Mouse (Mus musculus) retina, embryonic 14.5 days (tissue): ENCODE results near the gene Cyp39a1.

Experiments used
- DNase-seq: peaks from one replicate; pipeline ENCODE4 v3.0.0-alpha.2; 2015; ENCODE audit warnings: low spot score

Gene Cyp39a1

GRCm38 (mm10) chr17:43667290-43667843 is at the start of gene Cyp39a1:
TSS of gene Cyp39a1 (plus strand) at chr17:43667425.
- no peak for DNase-seq

GRCm38 (mm10) chr17:43619156-43619555 is 48.1 kb upstream of the Cyp39a1 start:
- no peak for DNase-seq

- no peak for DNase-seq
Measured at GRCm38 (mm10) chr17:43622076-43622475, 45.1 kb upstream of the Cyp39a1 start.

- DNase-seq: no peak
Measured at GRCm38 (mm10) chr17:43628246-43628645, 39.0 kb upstream of the Cyp39a1 start.

GRCm38 (mm10) chr17:43629026-43629495 is 38.2 kb upstream of the Cyp39a1 start:
- no peak for DNase-seq

GRCm38 (mm10) chr17:43629496-43630426 is 37.5 kb upstream of the Cyp39a1 start, which contains the start of gene Tdrd6:
TSS of gene Tdrd6 (minus strand) at chr17:43630299.
- peak; percentile 43 for DNase-seq

- DNase-seq: no peak
Measured at GRCm38 (mm10) chr17:43630427-43630760, 36.8 kb upstream of the Cyp39a1 start.

- DNase-seq: no peak
Measured at GRCm38 (mm10) chr17:43637146-43637545, 30.1 kb upstream of the Cyp39a1 start.

- no peak for DNase-seq
Measured at GRCm38 (mm10) chr17:43640825-43641224, 26.4 kb upstream of the Cyp39a1 start.

- DNase-seq: no peak
Measured at GRCm38 (mm10) chr17:43643191-43643590, 24.0 kb upstream of the Cyp39a1 start.

- DNase-seq: no peak
Measured at GRCm38 (mm10) chr17:43644375-43644774, 22.9 kb upstream of the Cyp39a1 start.

- DNase-seq: no peak
Measured at GRCm38 (mm10) chr17:43645136-43645535, 22.1 kb upstream of the Cyp39a1 start.

- DNase-seq: no peak
Measured at GRCm38 (mm10) chr17:43646925-43647324, 20.3 kb upstream of the Cyp39a1 start.

GRCm38 (mm10) chr17:43649641-43650436 is 17.4 kb upstream of the Cyp39a1 start:
- DNase-seq: peak; percentile 35

GRCm38 (mm10) chr17:43651314-43652046 is 15.7 kb upstream of the Cyp39a1 start:
- DNase-seq: no peak

- DNase-seq: peak; percentile 93
Measured at GRCm38 (mm10) chr17:43666576-43667289, 492 bp upstream of the Cyp39a1 start, which contains the start of gene Slc25a27. TSS of gene Slc25a27 (minus strand) at chr17:43667214.

GRCm38 (mm10) chr17:43669145-43669695 is 2.0 kb downstream of the Cyp39a1 start:
- no peak for DNase-seq

- no peak for DNase-seq
Measured at GRCm38 (mm10) chr17:43671907-43672306, 4.7 kb downstream of the Cyp39a1 start.

GRCm38 (mm10) chr17:43675228-43675627 is 8.0 kb downstream of the Cyp39a1 start:
- no peak for DNase-seq

- no peak for DNase-seq
Measured at GRCm38 (mm10) chr17:43676241-43676640, 9.0 kb downstream of the Cyp39a1 start.

GRCm38 (mm10) chr17:43677317-43677716 is 10.1 kb downstream of the Cyp39a1 start:
- no peak for DNase-seq
